Mouse (Mus musculus) granulocyte monocyte progenitor cell, adult 5-6 weeks (primary cell): ENCODE data around the gene Mid1. TPM values are rescaled to one million over a fixed set of nuclear protein-coding genes. Genes with fewer than 3 reads are reported as not detected.
A peak's percentile ranks its signal among the peaks of the same experiment; 100 is the strongest.

Source experiments
- ATAC-seq: replicated peaks from 2 replicates; pipeline ENCODE4 v1.8.0; 2016; ENCODE audit warnings: mild to moderate bottlenecking, moderate TSS enrichment, inconsistent platforms; ENCODE audit not compliant: poor library complexity, severe bottlenecking
- total RNA-seq, 2 experiments: library from RNA; stranded (forward) in 1 of 2; stranded (reverse) in 1 of 2; fragments of 200-712, 200-1000 nt in 1 of 2; fragments of >200 nt in 1 of 2; fragmentation: Nextera tagmentation in 1 of 2; gene quantifications; 2 replicates each; pipeline ENCODE4 v1.2.3; 2014 to 2017

Gene Mid1
- total RNA-seq (2014; fragmentation: Nextera tagmentation) (54.0 and 68.0 TPM in 2 replicates), total RNA-seq (2017) (11.7 and 12.2 TPM in 2 replicates)

GRCm38 (mm10) chrX:169685131-169685530, at the start of gene Mid1:
Mid1 (plus strand) TSS chrX:169685199.
- peak; percentile 44; the same call in 1 of the 2 replicates for ATAC-seq

- ATAC-seq = no peak
Observed at GRCm38 (mm10) chrX:169673056-169673455, 11.9 kb upstream of the Mid1 start.

DNA sequence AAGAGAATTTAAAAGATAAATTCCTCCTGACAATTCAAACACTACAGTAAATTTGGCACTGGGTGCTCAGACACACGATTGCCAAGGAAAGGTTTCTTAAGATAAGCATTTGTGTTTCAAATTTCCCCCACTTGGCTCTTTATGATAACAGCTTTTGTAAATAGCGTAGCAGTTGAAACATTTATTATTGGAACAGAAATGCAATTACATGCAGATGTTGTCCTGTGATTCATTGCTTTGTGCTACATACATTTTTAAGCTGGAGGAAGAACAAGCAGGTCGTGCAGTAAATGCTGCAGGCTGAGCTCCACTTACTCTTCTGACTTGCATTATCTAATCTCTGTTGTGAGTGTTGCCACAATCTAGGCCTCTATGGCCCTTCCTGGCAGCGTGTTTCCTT, 8.7 kb upstream of the Mid1 start:
- ATAC-seq = no peak

- ATAC-seq = no peak
Observed at GRCm38 (mm10) chrX:169685731-169686130, 732 bp downstream of the Mid1 start.

DNA sequence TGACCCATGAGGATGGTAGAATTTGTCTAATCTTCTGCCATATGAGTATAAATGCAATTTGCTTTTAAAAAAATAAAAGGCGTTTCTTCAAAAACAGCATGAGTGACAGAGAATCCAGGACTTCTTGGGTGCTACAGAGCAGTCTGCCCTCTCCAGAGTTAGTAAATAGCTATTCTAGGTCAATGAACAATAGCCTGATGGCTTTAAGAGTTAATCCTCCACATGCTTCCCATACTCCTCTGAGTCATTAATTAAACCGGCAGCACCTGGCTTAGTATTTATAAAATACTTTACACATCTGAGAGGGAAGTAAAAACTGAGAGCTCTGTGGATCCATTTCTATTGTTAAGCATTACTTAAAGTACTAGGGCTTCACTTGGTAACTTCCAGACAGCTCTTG, 6.2 kb downstream of the Mid1 start:
- no peak for ATAC-seq

DNA sequence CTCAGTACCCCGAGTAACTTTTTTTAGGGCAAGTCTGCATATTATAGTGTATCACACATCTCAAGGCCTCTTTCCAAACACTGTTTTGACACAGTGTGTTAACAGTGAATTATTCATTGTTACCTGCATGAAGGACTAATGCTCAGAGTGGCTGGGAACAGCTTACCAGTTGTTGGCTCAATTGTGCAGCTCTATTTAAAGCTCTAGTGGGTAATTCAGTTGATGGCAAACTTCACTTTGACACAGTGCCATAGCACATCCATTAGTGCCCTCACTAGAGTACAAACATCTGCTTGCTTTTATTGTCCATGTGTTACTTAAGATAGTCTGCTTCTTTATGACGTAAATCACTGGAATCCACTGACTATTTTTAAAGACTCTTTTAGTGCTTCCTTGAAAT, 6.7 kb downstream of the Mid1 start:
- ATAC-seq = no peak

GRCm38 (mm10) chrX:169692225-169692909, 7.4 kb downstream of the Mid1 start:
- no peak for ATAC-seq

GRCm38 (mm10) chrX:169704016-169704602, 19.1 kb downstream of the Mid1 start:
- ATAC-seq = no peak

GRCm38 (mm10) chrX:169723511-169723910, 38.5 kb downstream of the Mid1 start:
- no peak for ATAC-seq

DNA sequence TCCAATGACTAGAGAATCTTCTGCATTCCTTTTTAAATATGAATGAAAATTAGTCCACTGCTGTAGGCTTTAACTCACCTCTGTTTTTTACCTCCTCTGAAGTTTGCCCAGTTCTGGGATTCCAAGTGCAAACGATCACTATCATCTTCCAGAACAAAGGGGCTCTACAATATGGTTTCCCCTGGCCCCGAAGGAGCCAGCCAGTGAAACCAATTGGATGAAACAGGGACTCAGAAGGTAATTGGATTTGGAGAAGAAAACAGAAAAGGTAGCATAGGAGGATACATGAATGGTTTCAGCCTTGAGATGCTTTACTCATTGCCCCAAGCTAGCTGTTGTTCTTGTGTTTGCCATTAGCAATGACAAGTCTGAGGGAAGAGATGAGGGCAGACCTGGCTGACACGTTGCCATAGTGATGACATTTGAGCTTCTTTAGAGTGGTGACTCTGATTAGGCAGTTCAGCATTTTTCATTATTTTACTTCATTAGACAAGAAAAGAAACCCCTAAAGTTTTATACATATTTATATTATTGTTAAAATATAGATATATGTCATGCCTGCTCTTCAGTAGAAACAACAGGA, 50.5 kb downstream of the Mid1 start:
- no peak for ATAC-seq

DNA sequence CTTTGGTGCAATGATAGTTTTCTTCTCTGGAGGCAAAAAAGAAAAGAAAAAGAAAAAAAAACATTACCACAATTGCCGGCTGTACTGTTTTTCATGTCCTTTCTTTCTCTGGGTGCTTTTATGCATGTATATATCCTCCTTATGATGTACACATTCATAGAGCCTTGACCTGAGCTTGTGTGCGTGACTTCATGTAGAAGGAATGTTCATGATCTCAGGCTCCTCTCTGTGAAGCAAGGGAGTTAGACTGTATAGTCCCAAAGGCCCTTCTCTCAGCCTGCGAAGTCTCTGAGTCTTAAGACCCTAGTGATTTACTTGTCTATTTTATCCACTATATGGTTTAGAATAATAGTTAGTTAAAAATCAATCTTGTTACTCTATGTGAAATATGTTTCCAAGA, 73.0 kb downstream of the Mid1 start:
- no peak for ATAC-seq

GRCm38 (mm10) chrX:169779535-169779934, 94.5 kb downstream of the Mid1 start, which contains the start of gene 4933400A11Rik:
4933400A11Rik (minus strand) TSS chrX:169779635.
- no peak for ATAC-seq

GRCm38 (mm10) chrX:169789702-169790101, 104.7 kb downstream of the Mid1 start:
- no peak for ATAC-seq

GRCm38 (mm10) chrX:169792879-169793278, 107.9 kb downstream of the Mid1 start:
- no peak for ATAC-seq

GRCm38 (mm10) chrX:169794421-169794820, 109.4 kb downstream of the Mid1 start:
- peak; percentile 17; the same call in 1 of the 2 replicates for ATAC-seq

- ATAC-seq = peak; percentile 99
Observed at GRCm38 (mm10) chrX:169794831-169795311, 109.9 kb downstream of the Mid1 start.

GRCm38 (mm10) chrX:169797148-169797547, 112.1 kb downstream of the Mid1 start:
- ATAC-seq = no peak

DNA sequence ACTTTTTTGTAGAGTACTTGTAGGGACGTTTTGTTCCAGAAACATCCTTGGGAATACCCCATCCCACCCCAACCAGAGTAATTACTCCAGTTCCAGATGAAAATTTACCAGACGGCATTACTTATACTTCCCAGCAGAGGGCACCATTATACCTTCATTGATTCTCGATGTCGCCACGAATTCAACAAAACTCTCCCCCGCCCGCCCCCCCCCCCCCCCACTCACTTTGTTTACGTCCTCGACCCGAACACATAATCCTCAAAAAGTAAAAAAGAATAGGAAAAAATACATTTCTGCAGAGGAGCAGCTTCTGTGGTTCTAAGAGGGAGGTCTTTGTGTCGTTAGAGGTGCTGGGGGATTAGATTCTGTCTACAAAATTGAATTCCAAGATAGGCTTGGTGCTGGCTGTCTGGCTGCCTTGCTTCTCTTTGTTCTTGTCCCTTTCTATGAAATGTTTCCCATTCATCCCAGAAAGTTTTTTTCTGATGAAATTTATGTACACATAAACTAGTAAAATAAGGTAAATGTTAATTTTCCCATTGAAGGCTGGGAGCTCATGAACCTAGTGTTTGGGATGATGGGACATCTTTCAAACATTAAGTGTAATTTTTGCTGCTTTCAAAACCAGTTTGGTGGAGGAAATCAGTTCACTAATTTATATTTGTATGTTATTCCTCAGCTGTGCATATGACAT, 114.1 kb downstream of the Mid1 start:
- 0 out of 2 replicates have a peak, but pooled peaks have one; percentile 34 for ATAC-seq

DNA sequence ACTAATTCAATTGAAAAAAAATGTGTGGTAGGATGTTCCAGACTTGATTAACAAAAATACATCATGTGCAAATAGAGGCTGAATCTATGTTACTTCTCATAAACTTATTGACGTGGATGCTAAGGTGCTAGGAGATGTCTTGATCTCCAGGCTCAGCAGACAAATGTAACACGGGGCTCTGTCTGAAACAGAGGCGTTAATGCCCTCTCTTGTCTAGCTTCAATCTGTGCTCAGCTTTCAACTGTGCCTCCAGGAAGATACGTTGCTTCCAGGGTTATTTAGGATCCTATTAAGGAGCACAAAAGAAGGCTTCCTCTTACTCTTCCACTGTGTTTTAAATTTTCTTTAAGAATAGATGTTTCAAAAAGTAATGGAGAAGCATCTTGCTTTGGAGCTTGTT, 115.2 kb downstream of the Mid1 start:
- ATAC-seq = no peak

- no peak for ATAC-seq
Observed at GRCm38 (mm10) chrX:169805791-169806190, 120.8 kb downstream of the Mid1 start.

DNA sequence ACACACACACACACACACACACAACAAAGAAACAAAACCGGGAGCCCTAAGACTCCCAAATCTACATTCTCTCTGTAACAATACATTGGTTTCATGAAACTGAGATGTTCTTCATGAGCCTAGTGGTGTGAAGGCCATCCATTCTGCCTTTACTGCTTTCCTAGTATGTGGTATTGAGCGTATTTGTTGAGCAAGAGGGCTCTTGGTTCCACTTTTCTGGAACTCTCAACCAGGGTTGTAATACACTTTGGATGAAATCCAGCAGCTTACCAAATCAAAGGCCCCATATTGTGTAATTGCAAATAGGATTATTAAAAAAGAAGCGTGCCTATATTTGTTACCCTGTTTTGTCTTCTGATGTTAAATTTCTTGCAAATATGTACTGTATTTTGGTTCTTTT, 122.7 kb downstream of the Mid1 start:
- peak; percentile 94 for ATAC-seq
